Mouse (Mus musculus) brain, embryonic 14.5 days (tissue): Measurements from ENCODE around the gene Nup188.

Experiments used
- CTCF ChIP-seq: fragments of 200-500 bp; IDR thresholded peaks from 2 replicates; pipeline ENCODE4 v1.5.1; 2012; ENCODE audit warnings: inconsistent platforms, mild to moderate bottlenecking, moderate library complexity, borderline replicate concordance; ENCODE audit not compliant: insufficient read depth, insufficient read length; ENCODE audit errors: extremely low read depth
- POLR2A ChIP-seq: fragments of 200-500 bp; IDR thresholded peaks from 2 replicates; pipeline ENCODE4 v1.6.1; 2012; ENCODE audit warnings: mild to moderate bottlenecking, inconsistent platforms, borderline replicate concordance; ENCODE audit not compliant: poor library complexity, insufficient read depth, insufficient read length, severe bottlenecking; ENCODE audit errors: extremely low read depth

DNA sequence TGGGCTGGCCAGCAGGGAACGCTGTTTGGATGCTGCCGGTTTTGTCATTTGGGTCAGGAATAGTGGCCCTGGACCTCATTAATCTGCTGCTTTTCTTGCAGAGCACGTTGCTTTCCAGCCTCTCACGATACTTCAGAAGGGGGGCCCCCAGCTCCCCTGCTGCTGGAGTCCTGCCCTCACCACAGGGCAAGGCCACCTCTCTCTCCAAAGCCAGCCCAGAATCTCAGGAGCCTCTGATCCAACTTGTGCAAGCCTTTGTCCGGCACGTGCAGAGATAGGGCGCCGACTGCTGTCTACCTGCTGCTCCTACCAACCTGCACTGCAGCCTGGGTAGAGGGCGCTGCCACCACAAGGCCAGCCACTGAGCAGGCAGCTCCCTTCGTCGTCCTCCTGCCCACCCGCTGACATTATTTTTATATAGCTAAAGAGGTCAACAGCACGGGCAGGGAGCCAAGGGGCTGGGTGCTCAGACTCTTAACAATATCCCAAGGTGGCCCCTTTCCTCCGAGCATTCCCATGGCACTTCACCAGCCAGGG lies 57.5 kb downstream of the Nup188 start:
- TF ChIP-seq CTCF: no peak
- no peak for TF ChIP-seq POLR2A
